Mouse (Mus musculus) CH12.LX (cell line): ENCODE measurements around the gene Gucy2c. TPM values are rescaled to one million over a fixed set of nuclear protein-coding genes. Genes with fewer than 3 reads are reported as not detected.

Experiments used
- DNase-seq: peaks from one replicate; pipeline ENCODE4 v3.0.0-alpha.2; 2013; ENCODE audit errors: extremely low read depth
- H3K27ac ChIP-seq: 2 replicates; pipeline ENCODE4 v1.5.1; 2012; ENCODE audit warnings: low read depth, mild to moderate bottlenecking, control low read depth, moderate library complexity; ENCODE audit not compliant: insufficient read depth
- H3K27me3 ChIP-seq: replicated peaks from 2 replicates; pipeline ENCODE3; 2012; ENCODE audit warnings: inconsistent platforms
- H3K36me3 ChIP-seq, 2 experiments: replicated peaks in 1 of 2; 2 replicates each; pipeline versions ENCODE3 to v1.6.1; 2012; ENCODE audit warnings: inconsistent platforms in 1 of 2, low read length in 1 of 2, mild to moderate bottlenecking in 1 of 2, mixed read lengths in 1 of 2, moderate library complexity in 1 of 2; ENCODE audit not compliant: control insufficient read depth in 1 of 2, insufficient read depth in 1 of 2
- H3K4me1 ChIP-seq, 2 experiments: 2 replicates each; pipeline ENCODE4 v1.6.1; 2012; ENCODE audit warnings: inconsistent platforms in 1 of 2, moderate library complexity in 1 of 2; ENCODE audit not compliant: insufficient read depth in 2 of 2, control insufficient read depth in 1 of 2
- H3K4me2 ChIP-seq: 2 replicates; pipeline ENCODE4 v1.6.1; 2012; ENCODE audit warnings: low read depth, mild to moderate bottlenecking, control low read depth; ENCODE audit not compliant: poor library complexity, insufficient read depth, severe bottlenecking
- H3K4me3 ChIP-seq, 3 experiments: fragments of 150-350 bp in 1 of 3; sonication (generic) in 1 of 3; replicated peaks in 1 of 3; 2 replicates each; pipeline versions ENCODE3 to v1.5.1; 2011 to 2012; ENCODE audit warnings: low read depth in 2 of 3, low read length in 2 of 3, mild to moderate bottlenecking in 2 of 3, moderate library complexity in 2 of 3, control low read depth in 1 of 3, improper control_type of control experiment in 1 of 3, inconsistent platforms in 1 of 3, mixed read lengths in 1 of 3; ENCODE audit not compliant: poor library complexity in 1 of 3
- H3K79me2 ChIP-seq: replicated peaks from 2 replicates; pipeline ENCODE4 v1.6.1; 2012; ENCODE audit warnings: mild to moderate bottlenecking, moderate library complexity; ENCODE audit not compliant: control insufficient read depth, poor library complexity, insufficient read depth, severe bottlenecking; ENCODE audit errors: extremely low read depth
- H3K9ac ChIP-seq: 2 replicates; pipeline ENCODE4 v1.6.1; 2012; ENCODE audit warnings: low read depth, mild to moderate bottlenecking, control low read depth, moderate library complexity; ENCODE audit not compliant: insufficient read depth
- H3K9me3 ChIP-seq: replicated peaks from 2 replicates; pipeline ENCODE3; 2012; ENCODE audit warnings: low read length, inconsistent platforms, mixed read lengths
- CHD1 ChIP-seq: IDR thresholded peaks from 2 replicates; pipeline ENCODE4 v1.6.1; 2012; ENCODE audit warnings: low read depth, low read length, improper control_type of control experiment, inconsistent platforms
- CHD2 ChIP-seq: IDR thresholded peaks from 2 replicates; pipeline ENCODE4 v1.6.1; 2011; ENCODE audit warnings: low read length, improper control_type of control experiment
- CTCF ChIP-seq, 2 experiments: IDR thresholded peaks in 1 of 2; conservative IDR thresholded peaks in 1 of 2; 2 replicates each; pipeline ENCODE4 v1.5.1; 2011 to 2012; ENCODE audit warnings: low read depth in 2 of 2, low read length in 2 of 2, improper control_type of control experiment in 1 of 2, inconsistent platforms in 1 of 2, mild to moderate bottlenecking in 1 of 2, moderate library complexity in 1 of 2
- EP300 ChIP-seq: IDR thresholded peaks from 2 replicates; pipeline ENCODE4 v1.6.1; 2011; ENCODE audit warnings: low read length, improper control_type of control experiment
- ETS1 ChIP-seq: conservative IDR thresholded peaks from 2 replicates; pipeline ENCODE4 v1.6.1; 2012; ENCODE audit warnings: low read depth, mild to moderate bottlenecking, inconsistent platforms, low read length, improper control_type of control experiment, moderate library complexity
- GABPA ChIP-seq: IDR thresholded peaks from 2 replicates; pipeline ENCODE4 v1.6.1; 2012; ENCODE audit warnings: low read depth, low read length, improper control_type of control experiment, inconsistent platforms; ENCODE audit not compliant: insufficient replicate concordance
- IRF4 ChIP-seq: IDR thresholded peaks from 2 replicates; pipeline ENCODE4 v1.6.1; 2014; ENCODE audit warnings: low read depth, mild to moderate bottlenecking, inconsistent platforms, low read length, improper control_type of control experiment
- JUND ChIP-seq: conservative IDR thresholded peaks from 2 replicates; pipeline ENCODE4 v1.6.1; 2011; ENCODE audit warnings: low read depth, low read length, improper control_type of control experiment
- KAT2A ChIP-seq: IDR thresholded peaks from 2 replicates; pipeline ENCODE4 v1.6.1; 2012; ENCODE audit warnings: low read length, improper control_type of control experiment, inconsistent platforms; ENCODE audit not compliant: insufficient replicate concordance
- MAFK ChIP-seq: IDR thresholded peaks from 2 replicates; pipeline ENCODE4 v1.6.1; 2011; ENCODE audit warnings: low read length, improper control_type of control experiment; ENCODE audit not compliant: insufficient replicate concordance
- MAX ChIP-seq: IDR thresholded peaks from 2 replicates; pipeline ENCODE4 v1.6.1; 2011; ENCODE audit warnings: low read length, improper control_type of control experiment
- MAZ ChIP-seq: IDR thresholded peaks from 2 replicates; pipeline ENCODE4 v1.6.1; 2012; ENCODE audit warnings: low read depth, mild to moderate bottlenecking, inconsistent platforms, low read length, improper control_type of control experiment, moderate library complexity
- MEF2A ChIP-seq: IDR thresholded peaks from 2 replicates; pipeline ENCODE4 v1.6.1; 2014; ENCODE audit warnings: low read depth, mild to moderate bottlenecking, inconsistent platforms, low read length, improper control_type of control experiment, borderline replicate concordance
- POLR2AphosphoS2 ChIP-seq: IDR thresholded peaks from 2 replicates; pipeline ENCODE4 v1.6.1; 2011; ENCODE audit warnings: low read depth, low read length, improper control_type of control experiment
- RAD21 ChIP-seq: IDR thresholded peaks from 2 replicates; pipeline ENCODE4 v1.6.1; 2011; ENCODE audit warnings: low read depth, mild to moderate bottlenecking, low read length, improper control_type of control experiment, moderate library complexity
- TCF12 ChIP-seq: IDR thresholded peaks from 2 replicates; pipeline ENCODE4 v1.6.1; 2014; ENCODE audit warnings: low read depth, mild to moderate bottlenecking, inconsistent platforms, low read length, improper control_type of control experiment
- UBTF ChIP-seq: IDR thresholded peaks from 2 replicates; pipeline ENCODE4 v1.6.1; 2012; ENCODE audit warnings: low read depth, mild to moderate bottlenecking, inconsistent platforms, low read length, improper control_type of control experiment, moderate library complexity
- USF2 ChIP-seq: conservative IDR thresholded peaks from 2 replicates; pipeline ENCODE4 v1.6.1; 2011; ENCODE audit warnings: low read depth, low read length, improper control_type of control experiment
- ZKSCAN1 ChIP-seq: IDR thresholded peaks from 2 replicates; pipeline ENCODE4 v1.6.1; 2012; ENCODE audit warnings: low read depth, inconsistent platforms, low read length, improper control_type of control experiment, borderline replicate concordance
- ZMIZ1 ChIP-seq: IDR thresholded peaks from 2 replicates; pipeline ENCODE4 v1.6.1; 2012; ENCODE audit warnings: low read depth, mild to moderate bottlenecking, inconsistent platforms, low read length, improper control_type of control experiment
- dilution Hi-C: fragments of 300-500 bp; cut with MboI; formaldehyde crosslinking; loops from 2 replicates; pipeline ENCODE4 v1.14.3; 2020; ENCODE audit warnings: low sequenced_read_pairs; ENCODE audit not compliant: extremely low pct_unique_long_range_greater_than_20kb, extremely low pct_ligation_motif_present
- in situ Hi-C: fragments of 300-500 bp; cut with MboI; formaldehyde crosslinking; loops from 3 replicates; pipeline ENCODE4 v1.14.3; 2019; ENCODE audit warnings: low sequenced_read_pairs, low pct_ligation_motif_present, low pct_unique_long_range_greater_than_20kb, mixed read lengths
- polyA plus RNA-seq: library from polyadenylated mRNA; unstranded; fragments of >175 nt; gene quantifications from 2 replicates; pipeline ENCODE4 v1.2.1, GENCODE M21; 2012; ENCODE audit warnings: low read depth; ENCODE audit not compliant: insufficient read length
- total RNA-seq, 2 experiments: library from RNA; depleted of rRNA; stranded (reverse); fragments of 300-350 nt in 1 of 2; fragments of >200 nt in 1 of 2; gene quantifications; 2 replicates each; pipeline ENCODE4 v1.2.3; 2012 to 2014

Gucy2c gene
- total and polyA plus RNA-seq, 3 experiments, result 0.08 to 0.13 (median 0.10) TPM

DNA sequence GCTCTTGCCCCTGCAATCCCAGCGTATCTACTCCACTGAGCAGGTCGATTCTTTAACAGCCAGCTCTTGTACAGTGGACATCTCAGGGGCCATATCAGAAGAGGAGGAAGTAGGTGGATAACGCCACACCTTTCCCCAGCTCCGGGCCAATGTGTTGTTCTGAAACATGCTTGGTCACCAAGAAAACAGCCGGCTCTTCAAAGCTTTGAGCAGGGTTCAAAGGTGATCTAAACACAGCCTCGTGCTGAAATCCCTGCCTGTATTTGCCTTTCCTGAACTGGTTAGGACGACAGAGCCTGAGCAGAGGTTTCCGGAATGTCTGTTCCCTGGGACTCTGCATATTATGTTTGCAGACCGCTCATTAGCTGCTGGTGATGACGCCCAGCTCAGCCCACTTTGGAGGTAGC, 134.1 kb downstream of the Gucy2c start:
- no peaks in the 10 kb centered on the region for H3K36me3 ChIP-seq
- no peak overlapping the region for H3K27ac ChIP-seq
- no peaks in the 10 kb centered on the region for H3K27me3 ChIP-seq
- in situ Hi-C loops, result no loop called here
- H3K4me3 ChIP-seq, result no peak overlapping the region
- no peak for DNase-seq
- no peak overlapping the region for H3K4me2 ChIP-seq
- H3K4me1 ChIP-seq, result no peaks in the 10 kb centered on the region
- H3K9ac ChIP-seq, result no peak overlapping the region
- peaks cover 9% of the 10 kb centered on the region for H3K9me3 ChIP-seq
- dilution Hi-C loops, result no loop called here
- TF ChIP-seq TCF12, result no peak
- TF ChIP-seq UBTF, result no peak
- no peak for TF ChIP-seq USF2
- no peak for TF ChIP-seq GABPA
- no peak for TF ChIP-seq IRF4
- TF ChIP-seq JUND, result no peak
- TF ChIP-seq CHD1, result no peak
- TF ChIP-seq ZKSCAN1, result no peak
- TF ChIP-seq ZMIZ1, result no peak
- no peak for TF ChIP-seq POLR2AphosphoS2
- TF ChIP-seq CTCF (conservative IDR thresholded peaks at IDR 0.05 in 1 of 2, IDR thresholded peaks at IDR 0.05 in 1 of 2; ENCODE audit: low read depth in 2 of 2, low read length in 2 of 2), result no peak
- TF ChIP-seq ETS1, result no peak
- TF ChIP-seq MEF2A, result no peak
- TF ChIP-seq MAX, result no peak
- TF ChIP-seq KAT2A, result no peak
- no peak for TF ChIP-seq MAZ
- no peak for TF ChIP-seq EP300
- no peak for TF ChIP-seq RAD21
- no peak for TF ChIP-seq MAFK
- no peak for TF ChIP-seq CHD2
- TF ChIP-seq, all 38 proteins: peak for 0
- no peaks in the 10 kb centered on the region for H3K79me2 ChIP-seq

Other genes starting within 250 kb of the Gucy2c start
- not detected in 2 replicates for gene Plbd1, start 119.8 kb downstream of the Gucy2c start, total RNA-seq (2012; rRNA removed)
- gene Plbd1, start 119.8 kb downstream of the Gucy2c start, total RNA-seq (2014; rRNA removed), result not detected in 2 replicates
- not detected in 2 replicates for gene Plbd1, start 119.8 kb downstream of the Gucy2c start, polyA plus RNA-seq
- gene Hist4h4, start 22.6 kb upstream of the Gucy2c start, total RNA-seq (2012; rRNA removed), result 78.2 and 135 TPM in 2 replicates
- 2.7 and 3.6 TPM in 2 replicates for gene Hist4h4, start 22.6 kb upstream of the Gucy2c start, total RNA-seq (2014; rRNA removed)
- gene Hist4h4, start 22.6 kb upstream of the Gucy2c start, polyA plus RNA-seq, result 0.16 TPM in 2 replicates
- gene H2afj, start 26.5 kb upstream of the Gucy2c start, total RNA-seq (2012; rRNA removed), result 196 and 217 TPM in 2 replicates
- 124 and 125 TPM in 2 replicates for gene H2afj, start 26.5 kb upstream of the Gucy2c start, total RNA-seq (2014; rRNA removed)
- 158 and 184 TPM in 2 replicates for gene H2afj, start 26.5 kb upstream of the Gucy2c start, polyA plus RNA-seq
- 9.9 and 10.7 TPM in 2 replicates for gene BC049715, start 45.9 kb upstream of the Gucy2c start, total RNA-seq (2012; rRNA removed)
- 8.8 and 10.1 TPM in 2 replicates for gene BC049715, start 45.9 kb upstream of the Gucy2c start, total RNA-seq (2014; rRNA removed)
- 13.1 and 13.5 TPM in 2 replicates for gene BC049715, start 45.9 kb upstream of the Gucy2c start, polyA plus RNA-seq
- 49.1 and 51.3 TPM in 2 replicates for gene Wbp11, start 46.5 kb upstream of the Gucy2c start, total RNA-seq (2012; rRNA removed)
- 27.7 and 29.5 TPM in 2 replicates for gene Wbp11, start 46.5 kb upstream of the Gucy2c start, total RNA-seq (2014; rRNA removed)
- gene Wbp11, start 46.5 kb upstream of the Gucy2c start, polyA plus RNA-seq, result 189 and 212 TPM in 2 replicates
- gene Smco3, start 53.7 kb upstream of the Gucy2c start, total RNA-seq (2012; rRNA removed), result 5.5 and 6.1 TPM in 2 replicates
- gene Smco3, start 53.7 kb upstream of the Gucy2c start, total RNA-seq (2014; rRNA removed), result 12.9 and 13.7 TPM in 2 replicates
- gene Smco3, start 53.7 kb upstream of the Gucy2c start, polyA plus RNA-seq, result 0.90 and 1.2 TPM in 2 replicates
- gene Art4, start 76.0 kb upstream of the Gucy2c start, total RNA-seq (2012; rRNA removed), result 0.34 and 0.71 TPM in 2 replicates
- 0.48 and 0.59 TPM in 2 replicates for gene Art4, start 76.0 kb upstream of the Gucy2c start, total RNA-seq (2014; rRNA removed)
- gene Art4, start 76.0 kb upstream of the Gucy2c start, polyA plus RNA-seq, result 0.93 and 1.0 TPM in 2 replicates
- gene Mgp, start 94.1 kb upstream of the Gucy2c start, total RNA-seq (2012; rRNA removed), result not detected in 2 replicates
- not detected in 2 replicates for gene Mgp, start 94.1 kb upstream of the Gucy2c start, total RNA-seq (2014; rRNA removed)
- not detected in 2 replicates for gene Mgp, start 94.1 kb upstream of the Gucy2c start, polyA plus RNA-seq
- 0.55 and 0.63 TPM in 2 replicates for gene Erp27, start 140.4 kb upstream of the Gucy2c start, total RNA-seq (2012; rRNA removed)
- gene Erp27, start 140.4 kb upstream of the Gucy2c start, total RNA-seq (2014; rRNA removed), result 0.43 TPM in 1 of 2 replicates, not detected in the other
- 1.8 and 1.9 TPM in 2 replicates for gene Erp27, start 140.4 kb upstream of the Gucy2c start, polyA plus RNA-seq
- 0.04 TPM in 2 replicates for gene Pde6h, start 142.1 kb upstream of the Gucy2c start, total RNA-seq (2012; rRNA removed)
- 0.08 TPM in 1 of 2 replicates, not detected in the other for gene Pde6h, start 142.1 kb upstream of the Gucy2c start, total RNA-seq (2014; rRNA removed)
- gene Pde6h, start 142.1 kb upstream of the Gucy2c start, polyA plus RNA-seq, result 0.04 and 0.30 TPM in 2 replicates
- 348 and 355 TPM in 2 replicates for gene Arhgdib, start 160.1 kb upstream of the Gucy2c start, total RNA-seq (2012; rRNA removed)
- gene Arhgdib, start 160.1 kb upstream of the Gucy2c start, total RNA-seq (2014; rRNA removed), result 297 and 321 TPM in 2 replicates
- gene Arhgdib, start 160.1 kb upstream of the Gucy2c start, polyA plus RNA-seq, result 1,134 and 1,150 TPM in 2 replicates